Mouse (Mus musculus) lung, postnatal 0 days (tissue): ENCODE measurements at regions not wholly inside any gene's neighbourhood (a gene's known extent, or its start where the extent isn't known, plus 50 kb on each side); places are given as distances from the start of the nearest gene placed in this dataset.

Experiments used
- CTCF ChIP-seq: IDR thresholded peaks from 2 replicates; pipeline ENCODE4 v1.5.1; 2016; ENCODE audit warnings: antibody characterized with exemption, mild to moderate bottlenecking
- EP300 ChIP-seq: IDR thresholded peaks from 2 replicates; pipeline ENCODE4 v1.6.1; 2016; ENCODE audit warnings: antibody characterized with exemption, mild to moderate bottlenecking, control low read depth

DNA sequence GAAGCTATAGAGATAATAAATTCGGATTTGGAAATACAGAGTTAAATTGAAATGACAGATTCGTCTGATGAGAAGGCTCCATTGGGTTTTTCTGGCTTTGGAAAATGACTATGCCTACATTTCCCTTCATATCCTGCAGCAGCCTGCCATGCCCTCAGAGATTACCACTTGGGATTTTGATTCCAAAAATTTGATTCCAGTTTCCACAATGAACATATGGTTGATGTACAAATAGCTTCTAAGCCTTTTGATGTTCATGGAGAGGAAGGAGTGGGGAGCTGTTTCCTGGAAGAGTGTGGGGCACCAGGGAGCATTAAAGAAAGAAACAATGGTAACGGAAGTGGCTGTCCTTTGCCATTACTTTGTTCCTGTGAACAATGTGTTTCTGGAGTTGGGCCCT is 122.1 kb downstream of the Ahr start:
- TF ChIP-seq CTCF: no peak
- TF ChIP-seq EP300: no peak
